Mouse (Mus musculus) right cerebral cortex, adult 2 months (tissue): Measurements from ENCODE around the gene Zbtb45.

ENCODE experiments used
- DNase-seq, 2 experiments: peaks; one replicate each; pipeline ENCODE4 v3.0.0; 2021 to 2022; ENCODE audit warnings: low spot score in 2 of 2

Zbtb45 gene

DNA sequence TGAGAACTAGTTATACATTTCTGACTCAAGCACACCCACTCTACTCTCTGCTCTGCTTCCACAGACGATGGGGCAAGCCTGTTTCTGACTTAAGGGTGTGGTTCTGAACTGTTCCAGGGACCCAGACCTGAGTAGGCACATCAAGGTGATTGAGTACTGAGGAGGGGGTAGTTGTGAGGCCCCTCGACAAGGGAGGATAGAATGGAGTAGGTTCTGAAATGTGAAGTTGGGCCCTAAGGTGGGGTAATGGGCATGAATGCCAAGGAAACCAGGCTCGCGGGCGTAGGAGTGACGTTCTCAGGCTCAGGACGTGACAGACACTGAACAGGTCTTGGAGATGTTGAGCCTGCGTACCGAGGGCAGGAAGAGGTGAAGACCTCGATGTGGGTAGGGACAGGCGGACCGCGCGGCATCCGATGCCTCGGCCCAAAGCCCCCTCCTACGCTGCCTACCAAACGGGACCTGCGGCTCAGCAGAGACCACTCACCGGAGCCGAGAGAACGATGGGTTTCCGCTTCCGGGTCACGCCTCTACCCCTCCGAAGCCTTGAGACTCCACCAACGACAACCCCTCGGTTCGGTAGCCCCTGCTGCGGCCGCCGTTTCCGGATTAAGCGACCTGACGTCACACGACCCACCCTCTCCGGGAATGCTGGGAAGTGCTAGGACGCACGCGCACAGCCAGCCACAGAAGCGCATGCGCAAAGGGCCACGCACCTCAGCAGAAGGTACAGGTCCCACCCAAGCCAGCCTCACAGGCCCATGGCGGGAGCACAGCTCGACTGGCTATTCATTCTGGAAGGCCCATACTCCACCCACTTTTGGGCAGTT lies 24.5 kb upstream of the Zbtb45 start, which contains the start of gene Chmp2a:
Chmp2a (minus strand) TSS at position 660 of the 830 bp plus-strand sequence.
- DNase-seq, result peak; percentile 97 to 99

DNA sequence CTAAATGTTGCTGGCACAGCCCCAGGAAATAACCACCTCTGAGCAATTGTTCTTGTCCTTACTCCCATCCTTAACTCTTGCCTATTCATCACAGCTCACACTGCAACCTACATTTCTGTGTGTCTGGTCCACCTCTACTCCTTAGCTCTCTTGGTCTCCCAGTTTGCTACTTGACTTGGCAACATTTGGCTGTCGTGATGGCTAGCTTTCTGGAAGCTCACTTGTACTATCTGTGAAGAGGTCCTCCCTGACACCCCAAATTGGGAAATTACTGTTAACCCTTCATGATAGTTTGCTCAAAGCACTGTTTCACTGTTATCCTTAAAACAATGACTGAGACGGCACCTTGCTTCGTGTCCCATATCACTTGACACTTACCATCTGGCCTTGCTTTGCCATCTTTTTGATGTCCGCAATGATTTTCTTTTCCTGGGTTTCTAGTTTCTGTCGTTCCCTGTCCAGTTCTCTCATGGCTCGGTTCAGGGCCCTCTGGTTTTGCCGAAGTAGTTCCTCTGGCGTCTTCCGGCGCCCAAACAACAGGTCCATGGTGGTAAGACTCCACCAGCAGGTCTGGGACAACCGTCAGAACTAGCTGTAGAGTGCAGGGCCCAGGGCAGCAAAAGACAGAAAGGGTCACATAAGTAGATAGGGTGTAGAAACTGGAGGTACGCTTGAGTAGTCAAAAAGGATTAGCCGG lies 23.8 kb upstream of the Zbtb45 start:
- no peak for DNase-seq

DNA sequence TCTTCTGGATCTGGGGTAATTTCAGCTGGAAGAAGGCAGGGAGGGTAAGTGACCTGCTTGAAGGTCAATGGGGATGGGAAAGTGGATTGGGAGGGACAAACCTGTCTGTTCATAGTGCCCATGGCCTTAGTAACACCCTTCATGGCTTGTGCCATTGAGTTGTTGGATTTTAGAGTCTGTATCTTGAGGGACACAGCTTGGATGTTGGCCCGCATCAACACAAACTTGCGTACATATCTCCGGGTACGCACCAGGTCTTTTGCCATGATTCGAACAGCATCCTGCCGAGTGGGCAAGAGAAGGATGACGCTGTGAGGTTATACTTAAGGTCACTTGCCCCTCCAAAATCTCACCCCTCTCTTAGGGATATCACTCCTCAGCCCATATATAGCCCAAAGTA lies 22.7 kb upstream of the Zbtb45 start:
- DNase-seq, result no peak

DNA sequence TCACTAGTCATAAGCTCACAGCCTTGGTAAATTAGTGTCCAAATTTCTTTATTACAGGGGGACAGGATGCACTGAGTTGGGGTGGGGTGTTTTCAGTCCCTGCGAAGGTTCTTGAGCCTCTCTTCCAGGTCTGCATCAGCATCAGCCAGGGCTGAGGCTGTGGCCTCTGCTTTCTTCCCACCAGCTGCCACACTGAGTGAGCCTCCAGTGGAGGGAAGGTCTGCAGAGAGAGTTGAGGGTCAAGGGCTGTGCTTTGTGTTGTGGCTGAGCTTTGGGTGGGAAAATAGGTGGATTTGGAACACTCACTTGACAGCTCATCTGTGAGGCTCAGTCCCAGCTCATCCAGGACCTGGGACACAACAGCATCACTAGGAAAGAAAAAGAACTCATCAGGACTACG lies 22.1 kb upstream of the Zbtb45 start:
- no peak for DNase-seq

DNA sequence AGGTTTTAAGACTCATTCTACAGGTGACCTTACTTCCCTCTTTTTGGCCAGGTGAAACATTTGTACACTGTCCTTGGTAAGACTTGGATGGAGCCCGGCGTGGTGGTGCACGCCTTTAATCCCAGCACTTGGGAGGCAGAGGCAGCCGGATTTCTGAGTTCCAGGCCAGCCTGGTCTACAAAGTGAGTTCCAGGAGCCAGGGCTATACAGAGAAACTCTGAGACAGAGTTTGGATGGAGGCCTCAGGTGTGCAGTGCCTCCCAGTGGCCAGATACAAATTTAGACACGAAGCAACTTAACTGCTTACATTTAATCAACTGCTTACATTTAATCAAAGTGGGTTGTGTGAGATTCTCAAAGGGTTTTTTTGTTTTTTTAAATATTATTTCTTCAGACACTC lies 21.2 kb upstream of the Zbtb45 start:
- no peak for DNase-seq

DNA sequence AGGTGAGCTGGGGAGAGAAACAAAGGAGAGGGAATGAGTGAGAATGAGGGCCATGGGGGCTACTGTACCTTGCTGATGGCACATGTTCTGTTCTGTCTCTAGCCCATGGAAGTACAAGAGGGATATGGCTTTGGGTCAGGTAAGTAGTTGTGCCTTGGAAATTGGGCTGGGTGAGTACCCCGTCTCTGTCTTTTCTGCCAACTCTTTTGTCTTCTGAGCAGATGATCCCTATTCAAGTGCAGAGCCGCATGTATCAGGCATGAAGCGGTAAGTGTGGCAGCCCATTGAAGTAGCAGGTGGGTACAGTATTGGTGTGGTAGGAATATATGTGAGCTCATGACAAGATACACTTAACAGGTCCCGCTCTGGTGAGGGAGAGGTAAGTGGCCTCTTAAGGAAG lies 19.2 kb upstream of the Zbtb45 start:
- DNase-seq, result no peak

DNA sequence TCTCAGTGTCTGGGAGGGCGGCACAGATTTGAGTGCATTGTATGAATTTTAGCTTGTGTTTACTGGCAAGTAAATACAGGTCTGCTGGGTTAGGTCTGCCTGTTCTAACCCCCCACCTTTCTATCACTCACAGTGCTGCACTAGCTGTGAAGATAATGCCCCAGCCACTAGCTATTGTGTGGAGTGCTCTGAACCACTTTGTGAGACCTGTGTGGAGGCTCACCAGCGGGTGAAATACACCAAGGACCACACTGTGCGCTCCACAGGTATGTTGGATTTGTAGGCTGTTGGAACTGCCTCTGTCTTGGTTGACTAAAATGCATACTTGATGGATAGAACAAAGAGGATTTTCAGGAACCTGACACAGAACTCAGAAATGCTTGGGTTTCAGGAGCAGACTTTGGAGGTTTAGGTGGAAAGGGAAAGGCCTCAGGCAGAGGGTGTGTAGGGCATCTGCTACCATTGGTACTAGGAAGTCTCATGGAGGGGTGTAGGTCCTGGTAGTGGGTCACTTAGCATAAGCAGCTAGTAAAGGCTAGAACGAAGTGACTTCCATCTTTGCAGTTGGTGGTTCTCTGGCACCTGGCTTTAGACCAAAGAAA lies 15.8 kb upstream of the Zbtb45 start:
- no peak for DNase-seq

DNA sequence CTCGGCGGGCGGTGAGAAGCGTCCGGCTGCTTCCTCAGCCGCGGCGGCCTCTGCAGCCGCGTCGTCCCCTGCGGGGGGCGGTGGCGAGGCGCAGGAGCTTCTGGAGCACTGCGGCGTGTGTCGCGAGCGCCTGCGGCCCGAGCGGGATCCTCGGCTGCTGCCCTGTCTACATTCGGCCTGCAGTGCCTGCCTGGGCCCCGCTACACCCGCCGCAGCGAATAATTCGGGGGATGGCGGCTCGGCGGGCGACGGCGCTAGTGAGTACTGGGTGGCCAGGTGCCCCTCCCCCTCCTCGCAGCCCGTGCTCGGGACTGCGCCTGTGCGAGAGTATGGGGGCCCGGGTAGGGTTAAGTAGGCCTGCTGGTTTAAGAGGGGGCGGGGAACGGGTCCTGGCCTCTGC lies 15.0 kb upstream of the Zbtb45 start:
- DNase-seq, result peak; percentile 79 to 82

DNA sequence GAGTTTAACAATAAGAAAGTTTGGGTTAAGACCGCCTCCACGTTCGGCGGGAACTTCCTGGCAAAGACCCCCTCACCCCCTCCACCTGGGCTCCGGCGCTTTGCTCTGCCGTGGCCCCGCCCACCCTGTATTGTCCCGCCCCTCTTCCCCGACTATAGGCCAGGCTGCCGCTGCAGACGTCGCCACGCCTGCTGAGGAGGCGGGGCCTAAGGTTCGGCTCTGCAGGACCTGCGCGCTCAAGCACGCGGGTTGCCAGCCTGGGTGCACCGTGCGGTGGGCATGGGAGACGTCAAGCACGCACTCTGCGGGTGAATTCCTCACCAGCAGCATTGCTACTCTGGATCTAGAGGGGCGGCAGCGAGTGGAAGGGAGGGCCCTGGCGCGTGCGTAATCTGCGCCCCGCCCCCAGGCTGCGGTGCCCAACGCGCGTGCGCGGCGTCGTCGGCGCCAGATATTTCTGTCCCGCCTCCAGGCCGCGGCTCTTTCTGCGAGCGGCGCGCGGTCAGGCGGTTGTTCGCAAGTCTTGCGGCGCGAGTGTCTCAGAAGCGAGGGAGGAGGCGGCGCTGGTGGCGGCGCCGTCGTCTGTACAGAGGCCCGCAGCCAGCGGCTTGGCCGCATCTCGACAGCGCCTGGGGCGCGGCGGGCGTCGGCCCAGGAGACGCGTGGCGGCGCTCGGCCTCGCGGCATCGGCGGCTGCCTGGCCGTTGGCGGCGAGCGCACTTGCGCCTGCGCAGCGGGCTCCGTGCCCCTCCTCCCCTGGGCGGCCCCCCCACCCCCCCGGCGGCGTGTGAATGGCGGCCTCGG lies 14.3 kb upstream of the Zbtb45 start:
- DNase-seq, result peak; percentile 90 to 96

DNA sequence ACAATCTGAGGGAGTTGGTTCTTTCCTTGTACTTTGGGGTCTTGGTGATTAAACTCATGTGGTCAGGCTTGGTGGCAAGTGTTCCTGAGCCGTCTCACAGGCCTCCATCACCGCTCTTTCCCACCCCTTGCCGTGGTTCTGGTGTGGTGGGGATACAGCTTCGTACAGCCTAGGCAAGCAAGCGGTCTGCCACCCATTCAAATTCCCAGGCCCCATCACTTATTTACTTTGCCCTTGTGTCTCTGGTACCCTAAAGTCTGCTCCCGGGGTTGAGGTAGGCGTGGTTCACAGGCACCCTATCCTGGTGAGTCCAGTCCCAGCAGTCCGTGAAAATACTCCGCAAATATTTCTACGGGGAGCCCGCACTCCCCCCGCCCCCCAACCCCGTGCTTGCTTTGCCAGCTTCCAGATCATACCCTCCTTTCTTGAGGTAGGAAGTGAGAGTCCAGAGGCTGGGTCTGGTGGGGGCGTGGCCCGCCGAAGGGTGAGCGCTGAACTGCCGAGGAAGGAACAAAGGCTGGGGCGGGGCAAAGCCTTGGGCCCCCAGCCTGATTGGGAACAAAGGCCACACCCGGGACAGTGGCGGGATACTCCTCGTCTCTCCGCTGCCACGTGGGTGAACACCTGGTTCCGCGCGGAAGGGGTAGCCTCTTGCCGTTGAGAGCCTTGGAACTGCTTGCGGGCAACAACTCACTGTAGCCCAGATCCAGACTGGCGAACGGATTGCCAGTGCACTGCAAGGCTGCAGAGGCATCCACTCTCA lies 13.1 kb upstream of the Zbtb45 start:
- DNase-seq, result no peak

DNA sequence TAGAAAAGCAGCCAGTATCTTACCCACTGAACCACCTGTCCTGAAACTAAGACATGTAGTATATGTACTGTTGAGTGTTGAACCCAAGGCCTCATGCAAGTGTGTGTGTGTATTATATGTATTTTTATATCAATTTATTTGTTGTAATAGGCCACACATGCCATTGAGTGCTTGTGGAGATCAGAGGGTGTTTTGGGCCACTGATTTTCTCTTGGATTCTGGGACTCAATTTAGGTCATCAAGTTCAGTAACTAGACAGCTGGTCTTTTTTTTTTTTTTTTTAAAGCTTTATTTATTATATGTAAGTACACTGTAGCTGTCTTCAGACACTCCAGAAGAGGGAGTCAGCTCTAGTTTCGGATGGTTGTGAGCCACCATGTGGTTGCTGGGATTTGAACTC lies 5.4 kb upstream of the Zbtb45 start:
- no peak for DNase-seq

DNA sequence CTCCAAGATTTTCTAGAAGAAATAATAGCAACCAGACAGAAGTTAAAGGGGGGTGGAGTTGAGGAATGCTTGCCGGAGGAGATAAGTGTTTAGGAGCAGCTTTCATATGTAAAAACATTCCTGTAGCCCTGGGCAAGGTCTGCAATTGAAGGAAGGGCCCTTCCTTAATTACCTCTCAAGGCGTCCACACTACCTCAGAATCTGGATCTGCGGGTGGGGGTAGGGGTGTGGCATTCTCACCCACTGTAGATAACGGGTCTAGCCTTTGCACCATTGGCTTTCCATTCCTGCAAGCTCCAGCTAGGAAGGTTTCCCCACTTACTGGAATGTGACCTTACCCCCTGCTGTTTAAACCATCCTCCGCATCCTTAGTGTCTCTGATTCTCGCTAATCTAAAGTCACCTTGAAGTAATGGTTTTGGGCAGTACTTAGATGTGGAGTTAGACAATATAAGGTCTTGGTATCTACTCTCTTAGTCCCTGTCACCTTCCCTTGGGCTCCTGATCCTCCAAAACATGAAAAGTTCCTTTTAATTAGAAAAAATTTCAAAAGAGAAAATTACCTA lies 4.5 kb upstream of the Zbtb45 start:
- DNase-seq, result no peak

DNA sequence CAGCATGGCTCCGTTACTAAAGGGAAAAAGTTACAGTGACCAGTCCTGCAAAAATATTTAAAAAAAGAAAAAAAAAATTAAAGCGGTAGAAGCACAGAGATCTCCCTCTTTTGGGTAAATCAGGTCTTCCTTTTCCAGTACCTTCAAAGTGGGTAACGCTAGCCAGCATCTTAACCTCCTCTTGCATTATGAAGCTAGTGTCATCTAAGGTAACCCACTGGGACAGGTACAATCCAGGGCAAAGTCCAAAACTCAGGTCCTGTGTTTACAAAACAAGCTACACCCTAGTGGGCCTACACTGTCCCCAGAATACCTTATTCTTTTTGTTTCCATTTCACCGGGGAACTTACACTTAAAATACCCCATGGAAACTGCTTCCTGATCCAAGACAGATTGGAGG lies 3.8 kb upstream of the Zbtb45 start:
- DNase-seq, result no peak

DNA sequence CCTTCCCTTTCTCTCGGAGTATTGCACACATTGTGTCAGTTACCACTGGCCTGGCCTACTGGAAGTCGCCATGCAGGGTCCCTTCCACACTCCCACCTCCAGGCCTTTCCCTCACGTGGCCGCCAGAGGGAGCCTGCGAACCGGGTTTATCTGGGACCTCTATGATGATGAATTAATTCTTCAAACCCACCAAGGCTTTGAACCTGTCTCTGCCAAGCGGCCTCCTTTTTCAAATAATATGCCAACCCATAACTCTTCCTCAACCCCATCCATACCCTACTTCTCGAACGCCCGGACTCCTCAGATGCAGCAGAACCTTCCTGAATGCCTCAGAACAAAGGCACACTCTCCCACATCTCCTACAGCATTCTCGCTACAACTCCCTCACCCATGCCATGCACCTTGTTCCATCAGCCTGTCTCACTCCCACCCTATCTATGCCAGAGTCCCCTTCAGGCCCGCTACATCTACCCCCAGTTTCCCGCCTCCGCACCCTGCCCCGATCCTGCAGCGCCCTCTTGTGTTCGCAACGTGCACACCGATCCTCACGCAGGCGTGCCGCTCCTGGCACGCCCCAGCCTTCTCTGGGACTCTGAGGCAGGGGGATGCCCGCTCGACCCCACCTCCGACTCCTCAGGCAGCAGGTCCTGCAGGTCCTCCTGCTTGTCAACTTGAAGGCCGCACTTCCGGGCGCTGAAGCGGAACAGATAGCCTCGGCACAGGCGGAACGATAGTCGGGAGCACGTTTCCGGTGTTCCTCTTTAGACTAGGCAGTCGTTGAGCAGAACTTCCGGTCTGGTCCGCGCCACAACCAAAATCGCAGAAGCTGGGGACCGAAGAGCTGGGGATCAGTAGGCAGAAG lies 460 bp downstream of the Zbtb45 start:
- peak; percentile 92 to 95 for DNase-seq

DNA sequence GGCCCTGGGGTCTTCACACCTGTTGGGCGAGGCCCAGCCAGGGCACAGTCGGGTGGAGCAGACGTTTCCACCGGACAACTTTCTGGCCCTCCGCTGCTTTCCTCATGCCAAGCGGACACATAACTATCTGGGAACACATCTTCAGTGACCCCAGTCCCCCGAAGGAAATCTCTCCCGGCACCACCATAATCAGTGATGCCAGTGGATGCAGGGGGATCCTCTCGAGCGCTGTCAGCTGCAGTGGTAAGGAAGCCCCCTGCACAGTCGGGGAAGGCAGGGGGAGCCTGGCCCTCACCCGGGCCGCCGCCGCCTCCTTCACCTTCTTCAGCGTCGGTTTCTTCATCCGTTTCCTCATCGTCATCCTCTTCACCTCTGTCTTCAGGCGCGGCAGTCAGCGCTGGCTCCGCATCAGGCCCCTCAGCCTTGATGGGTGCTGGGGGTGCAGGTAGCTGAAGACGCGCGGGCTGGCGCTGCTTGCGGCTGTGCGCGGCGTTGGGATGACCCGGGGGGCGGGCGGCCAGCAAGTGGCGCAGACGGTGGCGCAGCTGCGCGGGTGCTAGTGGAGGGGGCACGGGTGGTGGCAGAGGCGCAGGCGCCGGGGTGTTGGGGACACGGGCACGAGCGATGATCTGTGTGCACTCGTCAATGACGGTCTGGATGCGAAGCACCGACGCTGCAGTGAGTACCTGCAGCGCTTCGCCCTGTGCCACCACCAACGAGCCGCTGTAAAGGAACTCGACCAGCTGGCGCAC lies 2.3 kb downstream of the Zbtb45 start:
- DNase-seq, result no peak

DNA sequence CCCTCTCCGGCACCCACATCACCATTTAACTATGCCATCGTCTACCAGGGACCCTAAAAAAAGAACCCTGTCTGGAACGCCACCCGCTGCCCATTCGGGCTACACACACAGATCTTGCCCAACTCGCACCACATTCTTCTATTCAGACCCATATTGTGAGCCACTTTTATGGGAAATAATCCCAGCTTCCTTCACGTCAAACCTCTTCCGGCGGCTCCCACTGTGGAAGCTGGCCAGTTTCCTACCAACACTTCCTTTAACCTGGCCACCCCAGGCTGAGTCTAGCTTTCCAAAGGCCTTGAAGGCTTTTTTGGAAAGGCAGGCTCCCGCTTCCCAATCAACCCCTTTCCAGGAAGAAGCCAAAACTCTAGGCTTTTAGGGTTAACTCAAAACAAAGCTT lies 3.3 kb downstream of the Zbtb45 start:
- DNase-seq, result no peak

DNA sequence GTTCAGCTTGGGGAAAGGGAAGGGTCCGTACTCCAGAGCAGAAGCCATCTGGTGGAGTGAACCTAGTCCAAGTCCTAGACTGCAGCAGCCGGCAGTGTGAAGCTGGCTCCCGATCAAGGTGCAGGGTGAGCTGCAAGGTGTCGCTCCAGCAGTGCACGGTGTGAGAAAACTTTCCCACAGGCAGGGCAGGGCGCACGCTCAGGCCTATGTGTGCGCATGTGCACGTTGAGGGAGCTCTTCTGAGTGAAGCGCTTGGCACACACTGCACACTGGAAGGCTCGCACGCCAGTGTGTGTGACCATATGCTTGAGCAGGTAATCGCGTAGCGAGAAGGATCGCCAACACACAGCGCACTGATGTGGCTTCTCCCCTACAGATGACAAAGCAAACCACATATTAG lies 3.8 kb downstream of the Zbtb45 start:
- no peak for DNase-seq

DNA sequence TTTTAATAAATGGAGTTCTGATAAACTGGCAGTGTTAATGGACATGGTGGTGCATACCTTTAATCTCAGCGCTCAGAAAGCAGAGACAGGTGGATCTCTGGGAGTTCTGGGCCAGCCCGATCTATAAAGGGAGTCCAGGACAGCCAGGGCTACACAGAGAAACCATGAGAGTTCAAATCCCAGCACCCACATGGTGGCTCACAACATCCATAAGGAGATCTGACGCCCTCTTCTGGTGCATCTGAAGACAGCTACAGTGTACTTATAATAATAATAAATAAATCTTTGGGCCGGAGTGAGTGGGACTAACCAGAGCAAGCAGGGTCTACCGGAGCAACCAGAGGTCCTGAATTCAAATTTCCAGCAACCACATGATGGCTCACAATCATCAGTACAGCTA lies 6.5 kb downstream of the Zbtb45 start:
- DNase-seq, result no peak

DNA sequence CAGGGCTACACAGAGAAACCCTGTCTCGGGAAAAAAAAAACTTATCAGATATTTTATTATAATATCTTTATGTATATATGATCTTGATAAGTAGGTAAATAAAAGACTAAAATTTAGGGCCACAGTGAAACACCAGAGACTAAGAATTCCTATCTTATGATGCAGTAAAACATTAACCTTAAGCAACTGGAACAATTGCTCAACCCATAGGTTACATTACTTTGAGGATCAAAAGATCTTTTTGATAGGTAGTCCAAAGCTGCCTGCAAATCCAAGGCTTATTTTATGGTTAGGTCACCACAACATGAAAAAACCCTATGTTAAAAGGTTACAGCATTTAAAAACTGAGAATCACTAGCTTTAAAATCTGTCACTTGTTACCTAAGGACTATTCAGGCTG lies 8.2 kb downstream of the Zbtb45 start:
- DNase-seq, result no peak
